Mouse (Mus musculus) megakaryocyte progenitor cell, adult 5-6 weeks (primary cell): ENCODE results near the gene Dpm1. TPM values are rescaled to one million over a fixed set of nuclear protein-coding genes. Genes with fewer than 3 reads are reported as not detected.
A peak's percentile ranks its signal among the peaks of the same experiment; 100 is the strongest.

ENCODE experiments used
- ATAC-seq: replicated peaks from 2 replicates; pipeline ENCODE4 v1.8.0; 2016; ENCODE audit warnings: mild to moderate bottlenecking, moderate TSS enrichment, inconsistent platforms; ENCODE audit not compliant: poor library complexity
- total RNA-seq, 2 experiments: library from RNA; stranded (forward) in 1 of 2; stranded (reverse) in 1 of 2; fragments of 157-497, 149-512 nt in 1 of 2; fragments of 200-1000 nt in 1 of 2; gene quantifications; 2 replicates each; pipeline versions ENCODE4 v1.2.3 to v1.2.4; 2015 to 2017

The Dpm1 gene
- 68.8 and 70.7 TPM in 2 replicates for total RNA-seq (2015)
- 68.9 and 69.7 TPM in 2 replicates for total RNA-seq (2017)

DNA sequence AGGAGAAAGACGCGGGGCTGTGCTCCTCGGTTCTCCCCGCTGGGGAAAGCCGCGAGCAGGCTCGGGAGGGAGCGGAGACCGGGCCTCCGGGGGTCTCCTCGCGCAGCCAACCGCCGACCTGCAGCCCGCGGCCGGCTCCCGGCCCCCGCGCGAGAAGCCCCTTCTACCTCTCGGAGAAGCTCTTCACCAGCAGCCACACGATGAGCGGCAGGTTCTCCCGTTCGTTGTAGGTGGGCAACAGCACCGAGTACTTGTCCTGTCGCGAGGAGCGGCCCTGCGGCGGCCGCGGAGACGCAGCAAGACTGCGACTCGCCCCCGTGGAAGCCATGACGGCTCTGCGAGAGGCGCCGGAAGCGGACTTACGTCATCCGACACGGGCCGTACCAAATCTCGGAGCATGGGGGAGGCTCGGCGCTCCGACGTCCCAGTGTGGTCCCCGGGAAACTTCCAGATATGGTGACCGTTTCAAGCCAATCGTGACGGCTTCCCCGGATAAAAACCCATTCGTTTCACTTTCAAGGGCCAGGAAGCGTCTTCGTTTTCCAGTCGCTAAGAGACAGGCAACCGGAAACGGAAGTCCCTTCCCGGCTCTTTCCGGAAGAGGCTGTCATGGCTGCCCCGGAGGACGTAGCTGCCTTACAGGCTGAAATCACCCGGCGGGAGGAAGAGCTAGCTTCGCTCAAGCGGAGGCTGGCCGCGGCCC is at the start of gene Dpm1, which contains the start of the genes Gm20716 and Mocs3:
Gene Dpm1, minus strand, starts transcription at position 566 of the 703 bp plus-strand sequence.
Gene Gm20716, minus strand, starts transcription at position 339 of the 703 bp plus-strand sequence.
Gene Mocs3, plus strand, starts transcription at position 597 of the 703 bp plus-strand sequence.
- peak; percentile 83 for ATAC-seq

DNA sequence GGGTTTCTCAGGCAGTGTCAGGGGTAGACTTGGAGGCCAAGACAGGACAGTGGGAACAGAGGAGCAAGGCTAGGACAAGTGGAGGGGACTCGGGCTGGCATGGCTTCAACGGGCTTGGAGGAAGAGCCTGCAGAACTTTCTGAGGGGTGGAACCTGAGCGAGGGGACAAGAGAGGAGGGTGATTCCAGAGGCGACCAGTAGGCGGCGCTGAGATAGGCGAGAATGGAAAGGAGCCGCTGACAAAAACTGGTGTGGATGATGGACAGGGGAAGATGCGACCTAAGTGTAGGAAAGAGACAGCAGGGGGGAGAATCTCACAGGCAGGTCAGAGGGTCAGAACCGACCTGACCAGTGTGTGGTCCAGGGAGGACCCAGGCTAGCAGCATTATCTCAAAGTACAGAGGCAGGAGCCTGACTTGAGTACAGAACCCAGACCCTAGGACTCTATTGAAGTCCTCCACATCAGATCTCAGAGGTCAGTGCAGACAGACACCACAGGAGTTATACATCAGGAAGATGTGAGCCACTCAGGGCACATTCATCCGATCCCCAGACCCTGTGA is 44.1 kb upstream of the Dpm1 start:
- ATAC-seq, result peak; percentile 71

DNA sequence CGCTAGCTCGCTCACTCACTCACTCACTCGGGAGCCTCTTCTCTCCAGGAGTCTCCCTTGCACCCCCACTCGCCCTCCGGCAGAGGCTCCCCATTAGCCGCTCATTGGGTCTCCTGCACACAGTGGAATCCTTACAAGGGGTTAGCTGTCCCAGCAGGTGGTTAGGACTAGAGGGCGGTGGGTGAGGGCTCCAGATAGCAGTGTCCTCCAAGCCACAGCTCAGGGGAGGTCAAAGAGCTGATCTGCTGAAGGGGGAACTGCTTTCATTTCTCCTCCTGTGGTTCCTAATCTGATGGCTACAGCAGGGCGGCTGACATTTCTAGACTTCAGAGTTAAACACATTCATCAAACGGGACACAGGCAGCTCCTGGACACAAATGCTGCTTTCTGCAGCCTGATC is 43.0 kb upstream of the Dpm1 start:
- ATAC-seq, result peak; percentile 74

DNA sequence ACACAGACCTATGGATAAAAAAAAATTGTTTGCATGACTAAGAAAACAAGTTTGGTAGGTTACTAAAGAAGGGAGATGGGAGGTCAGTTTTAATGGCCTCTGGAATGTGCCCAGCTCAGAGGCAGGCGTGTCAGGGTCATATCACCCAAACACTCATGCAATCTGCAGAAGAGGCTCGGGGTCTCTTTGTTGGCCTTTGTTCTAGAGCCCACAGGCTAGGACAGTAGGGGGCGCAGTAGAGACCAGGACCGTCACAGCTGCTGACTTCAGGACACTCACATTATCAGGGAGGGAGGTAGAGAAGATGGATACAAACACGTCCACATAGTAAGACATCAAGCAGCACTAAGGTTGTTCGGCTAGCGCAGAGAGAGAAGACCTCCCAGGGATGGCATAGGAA is 37.6 kb upstream of the Dpm1 start:
- 0 out of 2 replicates have a peak, but pooled peaks have one; percentile 34 for ATAC-seq

DNA sequence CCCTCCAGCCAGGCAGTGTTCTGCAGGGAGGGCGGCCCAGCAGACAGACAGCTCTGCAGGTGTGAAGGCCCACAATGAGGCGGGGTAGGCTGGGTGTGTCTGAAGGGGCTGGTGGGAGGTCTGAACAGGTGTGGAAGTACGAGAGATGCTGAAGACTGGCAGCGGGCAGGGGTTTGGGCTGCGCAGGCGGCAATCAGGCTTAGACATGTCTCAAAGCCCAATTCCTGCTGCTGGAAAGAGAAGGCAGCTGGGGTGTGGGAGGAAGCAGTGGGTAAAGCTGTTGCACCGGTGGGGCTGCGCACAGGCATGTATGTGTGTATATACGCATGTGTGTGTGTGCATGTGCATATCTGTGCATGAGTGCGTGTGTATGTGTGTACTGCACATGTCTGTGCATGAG is 30.5 kb upstream of the Dpm1 start:
- ATAC-seq, result no peak

DNA sequence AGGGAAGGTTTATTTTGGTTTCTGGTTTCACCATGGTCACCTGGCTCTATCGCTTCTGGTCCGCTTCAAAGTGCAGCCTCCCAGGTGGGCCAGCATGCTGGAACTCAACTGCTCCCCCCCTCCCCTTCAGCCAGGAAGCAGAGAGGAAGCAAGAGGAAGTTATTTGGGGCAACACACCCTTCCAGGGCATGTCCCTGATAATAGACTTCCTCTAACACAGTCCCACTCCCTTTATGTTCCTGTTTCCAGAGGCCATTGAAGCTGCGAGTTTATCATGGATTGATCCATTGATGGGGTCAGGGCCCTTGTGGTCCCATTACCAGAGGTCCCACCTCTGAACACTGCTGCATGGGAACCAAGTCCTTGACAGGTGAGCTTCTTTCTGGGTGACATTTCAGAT is 29.7 kb upstream of the Dpm1 start:
- peak; percentile 57 for ATAC-seq

DNA sequence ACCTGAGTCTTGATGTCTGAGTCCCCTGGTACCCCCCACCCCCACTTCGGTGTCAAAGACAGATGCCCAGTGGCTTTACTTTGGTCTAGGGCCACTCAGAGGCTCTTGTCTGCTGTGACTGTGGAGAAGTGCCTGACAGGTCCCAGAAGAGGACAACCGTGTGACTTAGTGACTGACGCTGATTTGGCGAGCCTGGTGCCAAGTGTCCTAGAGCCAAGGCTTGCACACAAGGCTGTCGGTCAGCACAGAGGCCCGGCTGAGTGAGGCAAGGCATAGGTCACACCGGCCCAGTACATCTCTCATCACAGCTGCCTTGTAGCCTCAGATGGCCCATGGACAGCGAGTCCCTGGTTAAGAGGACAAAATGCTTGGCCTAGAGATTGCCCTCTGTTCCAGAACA is 28.7 kb upstream of the Dpm1 start:
- ATAC-seq, result no peak

DNA sequence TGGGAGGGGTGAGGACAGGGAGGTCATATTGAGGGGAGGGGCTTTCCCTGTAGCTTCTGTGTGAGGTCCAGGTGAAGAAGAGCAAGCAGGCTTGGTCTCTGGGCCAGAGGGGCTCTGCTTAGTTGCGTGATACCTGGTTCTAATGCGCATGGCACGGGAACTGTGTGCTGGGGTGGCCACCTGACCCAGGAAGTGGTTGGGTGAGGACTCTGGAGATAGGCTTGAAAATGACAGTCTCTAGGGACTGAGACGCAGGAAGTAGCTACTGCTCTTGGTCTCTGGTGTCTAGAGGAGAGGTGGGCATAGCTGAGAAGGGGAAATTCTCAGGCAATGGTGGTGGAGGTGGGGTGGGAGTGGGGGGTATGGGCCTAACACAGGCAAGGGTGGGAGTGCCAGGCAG is 26.8 kb upstream of the Dpm1 start:
- no peak for ATAC-seq

DNA sequence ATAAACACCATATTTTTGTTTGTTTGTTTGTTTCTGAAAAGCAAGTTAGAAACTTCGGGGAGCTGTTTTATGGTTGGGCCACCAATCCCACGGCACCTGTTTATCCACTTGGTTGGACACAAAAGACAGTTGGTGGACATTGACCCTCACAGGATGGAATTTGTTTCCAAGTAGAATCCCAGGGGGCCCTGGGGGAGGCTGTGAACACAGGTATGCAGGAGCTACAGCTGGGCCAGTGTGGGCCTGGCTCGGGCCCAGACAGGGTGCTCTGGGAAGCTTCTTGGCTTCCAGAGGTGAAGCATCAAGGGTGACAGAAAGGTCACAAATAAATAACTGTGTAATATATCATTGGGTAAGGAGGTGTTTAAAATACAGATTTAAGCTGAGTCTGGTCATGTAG is 26.1 kb upstream of the Dpm1 start:
- ATAC-seq, result no peak

DNA sequence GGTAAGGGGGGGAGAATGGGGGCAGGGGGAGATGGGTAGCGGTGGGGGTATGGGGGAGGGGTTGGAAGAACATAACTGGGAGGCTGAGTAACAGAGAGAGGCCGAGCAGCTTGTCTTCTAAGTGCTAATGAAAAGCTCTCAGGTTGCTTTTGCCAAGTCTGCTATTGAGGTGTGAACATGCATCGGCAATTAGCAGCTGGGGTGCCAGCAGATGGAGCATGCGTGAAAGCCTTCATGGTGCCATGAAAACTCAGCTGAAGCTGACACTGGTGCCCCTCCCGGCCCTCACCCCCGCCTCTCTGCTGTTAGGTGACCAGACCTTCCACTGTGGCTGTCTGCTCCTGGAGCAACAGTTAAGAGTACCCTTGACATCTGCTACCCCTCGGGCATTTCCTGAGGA is 23.4 kb upstream of the Dpm1 start:
- ATAC-seq, result no peak

DNA sequence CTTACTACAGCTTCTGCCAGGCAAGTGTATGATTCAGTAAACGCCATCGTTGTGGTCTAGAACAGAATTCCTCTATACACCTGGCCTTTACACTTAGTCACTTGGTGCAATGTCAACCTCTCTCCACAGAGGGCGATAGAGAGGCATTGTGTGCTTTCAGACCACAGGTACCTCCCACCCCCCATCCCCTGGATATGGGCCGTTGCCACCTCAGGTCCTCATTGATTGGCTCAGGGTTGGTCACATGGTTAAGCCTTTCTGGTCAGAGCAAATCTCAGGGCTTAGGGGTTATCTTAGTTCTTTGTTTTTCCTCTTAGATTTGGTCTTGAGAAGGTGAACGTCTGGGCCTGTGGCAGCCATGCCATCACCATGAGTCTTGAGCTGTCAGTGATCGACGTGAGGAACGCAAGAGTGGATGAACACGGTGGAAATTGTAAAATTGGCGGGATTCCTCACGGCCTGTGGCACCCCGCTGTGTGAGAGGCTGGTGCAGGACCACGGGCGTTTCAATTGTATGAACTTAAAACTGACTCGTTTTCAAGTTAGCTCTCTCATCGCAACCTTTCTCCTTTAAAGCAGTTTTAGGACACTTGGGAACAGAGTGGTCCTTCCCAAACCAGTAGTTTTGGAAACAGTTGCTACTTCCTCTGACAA is 22.4 kb upstream of the Dpm1 start:
- ATAC-seq, result peak; percentile 58

DNA sequence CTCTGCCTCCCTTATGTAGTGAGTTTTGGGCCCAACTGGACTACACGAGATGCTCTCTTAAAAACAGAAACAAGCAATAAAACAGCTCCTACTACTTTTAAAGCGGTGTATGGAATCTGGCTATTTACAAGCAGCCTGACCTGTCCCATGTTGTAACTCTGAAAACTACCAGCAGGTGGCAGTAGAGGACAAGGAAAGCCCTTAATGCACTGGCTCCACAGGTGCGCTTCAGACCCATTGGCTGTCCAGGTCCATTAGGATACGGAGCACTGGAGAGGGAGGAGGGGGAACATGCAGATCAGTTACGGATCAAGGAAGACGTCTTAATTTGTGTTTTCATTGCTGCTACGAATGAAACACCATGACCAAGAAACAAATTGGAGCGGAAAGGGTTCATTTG is 19.9 kb upstream of the Dpm1 start:
- peak; percentile 81 for ATAC-seq

DNA sequence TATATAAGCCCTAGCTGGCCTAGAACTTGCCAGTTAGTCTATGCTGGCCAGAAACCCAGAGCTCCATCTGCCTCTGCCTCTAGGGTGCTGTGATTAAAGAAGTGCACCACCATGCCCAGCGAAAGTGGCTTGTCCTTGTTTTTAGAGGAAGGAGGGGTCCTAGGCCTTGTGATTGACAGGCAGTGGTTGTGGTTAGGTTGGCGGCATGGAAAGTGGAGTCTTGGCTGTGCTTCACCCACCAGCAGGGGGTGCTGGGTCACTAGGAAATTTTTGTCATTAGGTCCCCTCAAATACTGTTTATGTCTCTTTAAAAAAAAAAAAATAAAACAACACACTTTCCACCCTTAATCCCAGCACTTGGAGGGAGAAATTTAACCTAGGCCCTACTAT is 18.5 kb upstream of the Dpm1 start:
- ATAC-seq, result peak; percentile 93

DNA sequence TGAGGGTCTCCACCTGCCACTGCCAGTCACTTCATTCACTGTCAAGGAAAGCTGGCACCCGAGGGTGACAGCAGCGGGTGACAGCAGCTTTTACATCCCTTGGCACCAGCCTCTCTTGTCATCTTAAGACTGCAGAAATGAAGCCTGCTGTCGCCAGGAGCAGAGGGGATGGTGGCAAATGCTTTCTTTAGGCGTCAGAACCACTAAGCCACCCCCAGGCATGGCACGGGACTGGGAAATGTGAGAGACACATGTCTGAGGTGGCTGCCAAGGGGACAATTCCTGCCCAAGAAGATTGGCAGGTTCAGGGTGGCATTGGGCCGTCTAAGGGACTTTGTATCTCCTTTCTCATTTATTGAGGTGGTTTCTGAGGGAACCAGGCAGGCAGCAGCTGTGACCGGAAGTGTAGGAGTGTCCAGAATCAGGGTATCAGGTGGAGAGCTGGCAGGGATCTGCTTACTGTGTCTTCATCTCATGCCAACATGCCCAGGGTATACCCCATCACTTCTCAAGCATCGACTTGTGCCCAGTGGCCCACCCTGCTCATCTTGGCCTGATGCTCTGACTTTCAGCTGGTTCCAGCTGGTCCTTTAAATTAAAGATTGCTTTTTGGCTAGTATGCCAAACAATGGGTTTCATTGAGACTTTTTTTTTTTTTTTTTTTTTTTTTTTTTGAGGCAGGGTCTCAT is 17.9 kb upstream of the Dpm1 start:
- no peak for ATAC-seq

DNA sequence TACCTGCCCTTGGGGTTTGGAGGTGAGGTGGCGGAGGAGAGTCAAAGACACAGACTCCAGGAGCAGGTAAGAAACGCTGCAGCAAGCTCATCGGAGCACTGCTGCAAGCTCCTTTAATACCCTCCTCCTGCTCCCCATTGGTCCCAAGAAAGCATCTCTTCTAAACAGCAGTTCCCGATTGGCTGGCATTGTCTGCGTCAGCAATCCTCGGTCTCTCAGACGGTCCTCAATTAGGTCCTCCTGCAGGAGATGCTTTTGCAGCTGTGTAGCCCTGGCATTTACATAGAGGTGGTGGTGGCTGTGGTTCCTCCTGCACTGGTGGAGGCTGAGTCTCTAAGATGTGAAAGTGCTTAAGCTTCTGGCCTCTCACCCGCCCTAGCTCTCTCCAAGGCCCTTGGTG is 15.2 kb upstream of the Dpm1 start:
- ATAC-seq, result no peak

DNA sequence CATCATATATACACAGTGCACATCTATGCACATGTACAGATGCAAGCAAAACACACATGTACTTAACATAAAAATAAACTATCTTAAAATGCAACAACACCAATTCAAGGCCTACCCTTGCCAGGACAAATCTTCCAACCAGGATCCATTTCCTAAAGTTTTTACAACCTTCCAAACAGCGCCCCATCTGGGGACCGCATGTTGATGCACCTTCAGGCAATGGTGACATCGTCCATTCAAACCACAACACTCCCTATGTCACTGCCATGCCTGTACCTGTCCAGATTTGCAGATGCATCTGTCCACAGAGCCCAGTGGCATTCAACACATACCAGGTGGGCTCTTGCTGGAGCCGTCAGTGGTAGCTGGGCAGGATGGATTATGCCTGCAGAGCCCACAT is 12.9 kb upstream of the Dpm1 start:
- ATAC-seq, result no peak

DNA sequence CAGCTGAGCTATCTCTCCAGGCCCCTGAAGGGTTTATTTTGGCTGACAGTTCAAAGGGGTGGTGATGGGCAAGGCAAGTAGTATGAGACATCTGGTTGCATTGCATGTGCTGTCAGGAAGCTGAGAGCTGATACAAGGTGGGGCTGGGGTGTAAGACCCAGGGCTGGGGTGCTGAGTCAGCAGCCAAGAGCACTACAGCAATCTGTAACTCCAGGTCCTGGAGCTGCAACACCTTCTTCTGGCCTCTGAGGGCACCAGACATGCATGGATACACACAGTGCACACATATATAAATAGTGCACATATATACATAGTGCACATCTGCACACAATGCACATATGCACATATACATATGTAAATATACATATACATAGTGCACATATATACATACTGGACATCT is 12.4 kb upstream of the Dpm1 start:
- peak; percentile 37; the same call in 1 of the 2 replicates for ATAC-seq

DNA sequence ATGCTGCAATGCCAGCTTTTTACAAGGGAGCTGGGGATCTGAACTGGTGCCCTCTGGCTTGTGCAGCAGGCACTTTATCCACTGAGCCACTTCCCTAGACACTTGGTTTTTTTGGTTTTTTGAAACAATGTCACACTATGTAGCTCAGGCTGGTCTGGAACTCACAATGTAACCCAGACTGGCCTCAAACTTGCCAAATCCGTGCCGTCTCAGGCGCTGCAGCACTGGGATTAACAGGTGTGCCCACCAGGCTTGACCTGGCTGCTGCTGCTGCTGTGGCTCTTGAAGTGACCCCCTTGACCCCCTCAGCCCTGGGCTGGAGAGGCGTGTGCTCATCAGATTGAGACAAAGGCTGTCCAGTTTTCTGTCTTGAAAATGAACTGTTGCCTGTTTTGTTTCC is 7.9 kb upstream of the Dpm1 start:
- ATAC-seq, result no peak

DNA sequence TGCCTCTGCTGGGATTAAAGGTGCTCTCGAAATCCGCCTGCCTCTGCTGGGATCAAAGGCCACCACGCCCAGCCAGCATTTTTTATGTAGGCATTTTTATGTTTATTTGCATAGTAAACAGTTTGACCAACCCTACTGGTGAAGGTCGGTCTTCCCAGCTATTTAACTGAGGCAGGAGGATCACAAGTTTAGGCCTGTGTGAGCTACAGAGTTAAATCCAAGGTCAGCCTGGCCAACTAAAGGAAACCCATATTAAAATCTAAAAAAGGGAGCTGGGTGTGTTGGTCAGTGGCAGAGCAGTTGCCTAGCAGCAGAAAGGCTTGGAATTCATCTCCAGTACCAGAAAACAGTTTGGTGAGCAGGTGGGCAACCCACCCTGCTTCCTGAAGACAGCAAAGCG is 2.9 kb upstream of the Dpm1 start:
- ATAC-seq, result no peak

DNA sequence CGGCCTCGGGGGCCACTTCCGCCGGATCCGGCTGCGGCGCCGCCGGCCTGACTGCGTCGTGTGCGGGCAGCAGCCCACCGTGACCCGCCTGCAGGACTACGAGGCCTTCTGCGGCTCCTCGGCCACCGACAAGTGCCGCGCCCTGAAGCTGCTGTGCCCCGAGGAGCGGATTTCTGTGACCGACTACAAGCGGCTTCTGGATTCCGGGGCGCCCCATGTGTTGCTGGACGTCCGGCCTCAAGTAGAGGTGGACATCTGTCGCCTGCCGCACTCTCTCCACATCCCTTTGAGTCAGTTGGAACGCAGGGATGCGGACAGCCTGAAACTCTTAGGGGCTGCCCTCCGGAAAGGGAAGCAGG is 1.1 kb upstream of the Dpm1 start:
- no peak for ATAC-seq

DNA sequence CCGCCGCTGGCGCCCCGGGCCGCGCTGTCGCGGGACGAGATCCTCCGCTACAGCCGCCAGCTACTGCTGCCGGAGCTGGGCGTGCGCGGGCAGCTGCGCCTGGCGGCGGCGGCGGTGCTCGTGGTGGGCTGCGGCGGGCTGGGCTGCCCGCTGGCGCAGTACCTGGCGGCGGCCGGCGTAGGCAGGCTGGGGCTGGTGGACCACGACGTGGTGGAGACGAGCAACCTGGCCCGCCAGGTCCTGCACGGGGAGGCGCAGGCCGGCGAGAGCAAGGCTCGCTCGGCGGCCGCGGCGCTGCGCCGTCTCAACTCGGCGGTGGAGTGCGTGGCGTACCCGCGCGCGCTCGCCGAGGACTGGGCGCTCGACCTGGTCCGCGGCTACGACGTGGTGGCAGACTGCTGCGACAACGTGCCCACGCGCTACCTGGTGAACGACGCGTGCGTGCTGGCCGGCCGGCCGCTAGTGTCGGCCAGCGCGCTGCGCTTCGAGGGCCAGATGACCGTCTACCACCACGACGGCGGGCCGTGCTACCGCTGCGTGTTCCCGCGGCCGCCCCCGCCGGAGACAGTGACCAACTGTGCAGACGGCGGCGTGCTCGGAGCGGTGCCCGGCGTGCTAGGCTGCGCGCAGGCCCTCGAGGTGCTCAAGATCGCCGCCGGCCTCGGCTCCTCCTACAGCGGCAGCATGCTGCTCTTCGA is 531 bp upstream of the Dpm1 start:
- peak; percentile 21 for ATAC-seq
